Mouse (Mus musculus) gastrocnemius, adult 2 months (tissue): Measurements from ENCODE around the gene Slc4a4. TPM values are rescaled to one million over a fixed set of nuclear protein-coding genes. Genes with fewer than 3 reads are reported as not detected.

Experiments
- DNase-seq: peaks from one replicate; pipeline ENCODE4 v3.0.0; 2022
- H3K27ac ChIP-seq: fragments of 200-600 bp; 2 replicates; pipeline ENCODE4 v1.8.1; 2022; ENCODE audit warnings: mild to moderate bottlenecking
- H3K4me3 ChIP-seq: fragments of 200-600 bp; 2 replicates; pipeline ENCODE4 v1.8.1; 2022; ENCODE audit warnings: mild to moderate bottlenecking, moderate library complexity
- CTCF ChIP-seq: fragments of 200-600 bp; IDR thresholded peaks from 2 replicates; pipeline ENCODE4 v1.8.1; 2022; ENCODE audit warnings: antibody characterized with exemption, mild to moderate bottlenecking, moderate library complexity
- intact Hi-C: fragments of 180-260 bp; cut with DNase I; formaldehyde crosslinking; loops from one replicate; pipeline ENCODE4 v1.15.1; 2025
- total RNA-seq, 2 experiments: library from RNA; stranded (reverse); gene quantifications; 2 replicates each; pipeline ENCODE4 v1.2.3; 2021

The Slc4a4 gene
- total RNA-seq, 2 experiments from 2014 or later: 14.0 to 19.8 TPM

DNA sequence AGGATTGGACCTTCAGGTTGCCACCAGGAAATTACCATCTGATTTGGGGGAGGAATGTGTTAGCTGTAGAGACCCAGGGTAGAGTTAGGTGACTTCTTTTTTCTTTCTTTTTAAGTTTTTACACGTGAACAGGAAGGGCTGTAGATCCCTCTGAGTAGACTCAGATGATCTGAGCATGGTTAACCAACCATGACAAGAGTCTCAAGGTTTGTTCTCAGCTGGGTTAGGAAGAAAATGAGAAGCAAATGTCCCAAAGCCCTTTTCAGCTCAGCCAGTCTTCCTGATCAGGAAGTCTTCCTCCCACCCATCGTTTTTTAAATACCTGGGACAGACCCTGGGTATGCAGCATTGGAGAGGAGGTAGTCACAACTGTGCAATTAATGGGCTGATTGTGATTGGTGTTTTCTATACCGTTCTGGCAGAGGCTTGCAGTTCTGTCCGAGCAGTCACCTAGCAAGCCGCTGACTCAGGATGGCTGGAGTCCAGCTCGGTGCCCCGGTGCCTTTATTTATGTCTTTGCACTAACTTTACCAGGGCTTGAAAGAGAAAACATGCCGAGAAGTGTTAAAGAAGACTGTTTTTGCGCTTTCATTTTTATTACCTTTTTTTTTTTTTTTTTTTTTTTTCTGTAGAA lies 236.8 kb downstream of the Slc4a4 start:
- intact Hi-C loops: no loop called here
- TF ChIP-seq CTCF: no peak
- DNase-seq: peak; percentile 48
- no peak overlapping the region for H3K4me3 ChIP-seq
- H3K27ac ChIP-seq: peak overlapping the region; percentile 32

DNA sequence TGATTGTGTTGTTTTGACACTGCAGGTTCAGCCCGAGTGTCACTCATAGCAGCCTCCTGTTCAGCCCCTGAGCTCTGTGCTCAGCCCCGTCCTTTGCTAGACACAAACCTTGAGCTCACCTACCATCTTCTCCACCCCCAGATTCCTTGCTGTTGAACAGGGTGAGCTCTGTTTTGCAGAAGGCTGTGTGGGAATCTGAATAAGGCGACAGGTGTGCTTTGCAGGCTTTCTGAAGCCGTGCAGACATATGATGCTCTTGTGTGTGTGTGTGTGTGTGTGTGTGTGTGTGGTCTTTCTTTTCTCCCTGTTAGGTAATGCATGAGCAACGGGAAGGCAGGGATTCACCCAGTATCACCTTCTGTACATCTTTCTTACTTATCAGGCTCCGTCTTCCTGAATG lies 241.6 kb downstream of the Slc4a4 start:
- DNase-seq: no peak
- no peak overlapping the region for H3K27ac ChIP-seq
- no peak for TF ChIP-seq CTCF
- no peak overlapping the region for H3K4me3 ChIP-seq
- intact Hi-C loops: no loop called here

DNA sequence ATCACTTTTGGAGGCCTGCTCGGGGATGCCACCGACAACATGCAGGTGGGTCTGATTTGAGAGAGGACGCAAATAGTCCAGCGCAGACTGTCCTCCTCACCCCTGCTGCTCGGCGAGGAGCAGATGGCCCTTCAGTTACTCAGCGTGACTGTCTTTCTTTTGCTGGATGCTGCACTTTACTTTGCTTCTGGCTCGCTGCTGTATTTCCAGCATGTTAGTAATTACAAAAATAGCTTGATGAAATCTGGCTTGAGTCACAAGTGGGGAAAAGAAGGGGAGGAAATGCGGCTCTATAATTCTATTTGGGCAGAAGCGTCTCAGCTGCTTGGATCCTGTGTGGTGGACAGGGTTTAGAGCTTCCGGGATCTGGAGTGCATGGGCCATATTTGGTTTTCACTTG lies 249.2 kb downstream of the Slc4a4 start:
- DNase-seq: no peak
- intact Hi-C loops: no loop called here
- Histone ChIP-seq H3K27ac (no peak overlapping the region), H3K4me3 (no peak overlapping the region)
- no peak for TF ChIP-seq CTCF

DNA sequence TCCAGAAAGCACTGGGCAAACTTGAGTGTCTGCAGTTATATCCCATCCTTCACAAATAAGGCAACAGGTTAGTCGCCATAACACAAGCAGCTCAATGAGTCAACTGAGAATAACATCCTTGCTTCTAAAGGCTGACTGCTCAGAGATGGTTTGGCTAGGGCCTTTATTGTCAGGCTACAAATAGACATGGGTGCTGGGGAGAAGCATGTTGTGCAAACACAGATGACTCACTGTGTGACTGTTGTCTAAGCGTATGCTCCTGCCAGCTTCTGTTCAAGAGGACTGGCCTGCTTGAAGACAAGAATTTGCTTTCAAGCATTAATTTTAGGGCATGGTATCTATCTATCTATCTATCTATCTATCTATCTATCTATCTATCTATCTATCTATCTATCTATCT lies 253.5 kb downstream of the Slc4a4 start:
- Histone ChIP-seq H3K27ac (no peak overlapping the region), H3K4me3 (no peak overlapping the region)
- TF ChIP-seq CTCF: no peak
- DNase-seq: no peak
- intact Hi-C loops: loop anchor here (10.0 kb wide), 1 partner anchor 175 kb away; no protein-coding TSS in a partner anchor

DNA sequence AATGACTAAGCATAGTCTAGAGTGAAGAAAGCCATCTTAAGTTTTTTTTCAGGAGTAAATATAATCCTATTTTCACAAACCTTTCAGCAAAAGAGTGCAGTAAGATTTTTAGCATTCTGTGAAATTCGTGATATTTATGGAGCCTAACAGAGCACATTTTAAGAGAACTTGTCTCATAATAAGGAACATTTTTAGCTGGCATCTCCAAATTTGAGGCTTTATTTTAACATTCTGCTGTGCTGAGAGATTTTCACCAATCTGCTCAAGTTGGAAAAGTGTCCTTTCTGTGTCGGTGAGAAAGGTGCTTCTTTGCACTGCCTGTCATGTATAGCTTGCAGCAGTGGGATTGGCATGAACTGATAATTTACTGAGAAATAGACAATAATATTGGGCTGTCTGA lies 255.1 kb downstream of the Slc4a4 start:
- no peak for TF ChIP-seq CTCF
- intact Hi-C loops: loop anchor here (10.0 kb wide), 1 partner anchor 177 kb away; no protein-coding TSS in a partner anchor
- no peak for DNase-seq
- Histone ChIP-seq H3K4me3 (no peak overlapping the region), H3K27ac (no peak overlapping the region)

DNA sequence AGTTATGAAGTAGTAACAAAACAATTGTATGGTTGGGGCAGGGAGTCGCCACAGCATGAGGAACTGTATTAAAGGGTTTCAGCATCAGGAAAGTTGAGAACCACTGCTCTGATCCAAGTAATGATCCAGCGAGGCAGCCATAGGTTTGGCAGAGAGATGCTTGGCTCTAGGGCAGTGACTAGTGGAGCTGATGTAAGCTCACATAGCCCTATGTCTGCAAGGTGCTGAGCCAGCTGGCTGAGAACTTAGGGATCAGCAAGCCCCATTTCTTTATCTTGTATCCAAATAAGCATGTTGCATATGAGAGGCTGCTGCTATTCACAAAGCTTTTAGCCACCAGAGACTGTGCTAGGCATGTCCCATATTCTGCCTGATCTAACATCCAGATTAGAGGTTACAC lies 259.7 kb downstream of the Slc4a4 start:
- H3K4me3 ChIP-seq: no peak overlapping the region
- intact Hi-C loops: loop anchor here (5.0 to 10.0 kb wide), 3 partner anchors 84 to 214 kb away; no protein-coding TSS in a partner anchor
- peak; percentile 55 for DNase-seq
- TF ChIP-seq CTCF: no peak
- H3K27ac ChIP-seq: peak overlapping the region; percentile 79

DNA sequence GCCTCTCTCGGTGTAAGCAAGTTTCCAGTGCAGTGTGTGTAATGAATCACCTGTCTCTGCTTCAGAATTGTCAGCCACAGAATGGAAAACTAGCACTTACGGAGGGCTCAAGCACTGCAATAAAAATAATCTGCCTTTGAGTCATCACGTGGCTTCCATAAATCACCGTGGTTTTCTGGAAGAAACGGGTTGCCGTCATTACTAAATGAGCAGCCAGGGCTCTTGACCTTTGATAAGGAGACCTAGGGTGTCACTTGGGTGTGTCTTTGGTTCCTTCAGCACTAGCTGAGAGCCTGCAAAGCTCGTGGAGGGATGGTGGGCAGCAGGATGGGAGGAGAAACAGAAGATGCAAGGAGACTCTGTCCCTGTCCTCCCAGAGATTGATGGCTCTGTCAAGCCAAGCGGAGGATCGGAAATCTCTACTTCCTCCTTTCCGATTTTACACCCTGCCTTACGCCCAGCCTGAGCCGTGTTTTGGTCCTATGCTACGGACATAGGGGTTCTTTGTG lies 260.7 kb downstream of the Slc4a4 start:
- intact Hi-C loops: loop anchor here (5.0 to 10.0 kb wide), 3 partner anchors 85 to 215 kb away; no protein-coding TSS in a partner anchor
- H3K4me3 ChIP-seq: no peak overlapping the region

DNA sequence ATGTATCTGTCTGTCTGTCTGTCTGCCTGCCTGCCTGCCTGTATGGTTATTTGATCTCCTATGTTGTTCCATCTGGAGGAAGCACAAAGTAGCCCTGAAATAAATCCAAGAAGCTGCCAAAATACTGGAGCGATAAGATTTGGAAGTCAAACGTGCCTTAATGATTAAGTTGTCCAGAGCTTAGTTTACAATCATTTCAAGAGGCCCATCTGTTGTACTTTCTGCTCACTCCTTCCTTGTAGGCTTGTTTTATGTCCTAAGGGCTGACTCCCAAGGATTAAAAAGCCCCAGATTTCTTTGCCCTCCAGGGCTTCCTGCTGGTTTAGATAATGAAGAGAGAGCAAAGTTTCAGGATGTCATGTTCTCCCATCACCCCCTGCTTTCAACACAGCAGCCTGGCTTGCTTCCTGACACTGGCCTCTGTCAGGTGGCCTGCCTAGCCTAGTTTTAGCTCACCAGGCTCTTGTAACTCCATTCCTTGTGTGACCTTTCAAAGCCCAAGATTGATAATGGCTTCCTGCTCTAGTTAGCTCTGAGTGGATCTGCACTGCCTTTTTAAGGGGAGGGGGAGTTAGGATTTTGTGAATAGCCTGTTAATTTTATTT lies 262.9 kb downstream of the Slc4a4 start:
- peak; percentile 78 for DNase-seq
- H3K4me3 ChIP-seq: no peak overlapping the region
- TF ChIP-seq CTCF: no peak
- intact Hi-C loops: loop anchor here (5.0 to 10.0 kb wide), 3 partner anchors 87 to 217 kb away; no protein-coding TSS in a partner anchor
- H3K27ac ChIP-seq: peak overlapping the region; percentile 79

More for the DNA sequence above, 260.7 kb downstream of the Slc4a4 start:
- no peak for TF ChIP-seq CTCF
- peak; percentile 51 for DNase-seq
- peak overlapping the region; percentile 79 for H3K27ac ChIP-seq

DNA sequence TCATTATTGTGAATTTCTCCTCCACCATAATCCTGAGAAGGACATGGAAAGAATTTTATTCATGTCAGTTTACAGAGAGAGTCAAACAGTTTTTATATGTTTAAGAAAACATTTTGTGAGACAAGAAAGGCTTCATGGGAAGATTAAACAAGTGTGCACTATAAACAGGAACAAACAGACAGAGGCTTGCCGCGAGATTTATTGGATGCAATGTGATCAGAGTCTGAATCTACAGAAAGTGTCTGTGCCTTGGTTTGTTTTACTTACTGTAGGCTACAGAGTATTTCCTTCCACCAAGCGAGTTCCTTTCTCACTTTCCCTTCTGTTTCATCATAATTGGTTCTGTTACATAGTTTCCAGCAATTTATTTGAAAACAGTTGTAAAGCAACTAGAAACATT lies 264.5 kb downstream of the Slc4a4 start:
- no peak overlapping the region for H3K4me3 ChIP-seq
- H3K27ac ChIP-seq: no peak overlapping the region; the same call in 1 of the 2 replicates
- no peak for TF ChIP-seq CTCF
- intact Hi-C loops: no loop called here
- DNase-seq: no peak

DNA sequence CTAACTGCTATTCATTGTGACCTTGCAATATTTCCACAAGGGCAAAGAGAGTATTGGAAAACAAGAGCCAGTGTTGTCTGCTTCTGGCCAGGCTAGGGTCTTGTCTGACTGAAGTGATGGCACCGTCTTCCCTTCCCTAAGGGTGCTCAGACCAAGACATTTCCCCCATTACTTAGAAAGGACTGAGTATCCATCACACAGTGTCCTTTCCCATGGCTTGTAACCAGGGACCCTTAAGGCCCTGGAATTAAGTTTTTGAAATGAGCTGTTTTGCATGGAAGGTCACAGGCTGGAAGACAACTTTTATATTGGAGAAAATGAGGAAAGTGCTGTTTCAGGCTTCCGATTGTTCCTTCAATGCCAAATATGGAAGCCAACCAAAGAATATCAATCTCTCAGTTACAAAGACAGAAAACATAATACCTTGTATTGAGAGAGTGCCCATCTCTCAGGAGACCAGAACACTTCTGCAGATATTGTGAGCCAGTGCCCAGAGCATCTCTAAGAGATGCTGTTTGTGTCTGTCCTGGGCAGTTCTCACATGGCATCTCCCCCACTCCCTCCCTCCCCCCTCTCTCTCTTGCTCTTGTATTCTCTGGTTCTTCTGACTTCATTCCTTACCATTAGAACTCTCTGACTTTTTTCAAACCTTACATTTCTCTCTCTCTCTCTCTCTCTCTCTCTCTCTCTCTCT lies 284.6 kb downstream of the Slc4a4 start:
- intact Hi-C loops: no loop called here
- no peak for TF ChIP-seq CTCF
- no peak overlapping the region for H3K4me3 ChIP-seq
- no peak overlapping the region for H3K27ac ChIP-seq
- DNase-seq: no peak

DNA sequence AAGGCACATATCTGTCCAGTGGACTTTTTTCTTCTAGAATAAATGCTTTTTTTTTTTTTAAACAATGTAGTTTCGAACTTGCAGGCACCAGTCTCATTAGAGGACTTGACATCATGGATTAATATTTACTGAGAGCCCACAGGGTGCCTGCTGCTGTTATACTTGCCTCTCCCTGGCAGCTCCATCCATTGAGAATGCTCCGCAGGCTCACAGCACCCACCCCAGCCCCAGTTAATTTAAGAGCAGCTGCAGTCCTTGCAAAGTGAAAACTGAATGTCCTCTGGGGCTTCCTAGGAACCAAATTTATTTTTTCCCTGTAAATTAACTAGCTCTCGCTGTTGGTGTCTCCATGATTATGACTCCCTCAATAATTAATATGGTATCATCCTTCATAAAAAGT lies 303.4 kb downstream of the Slc4a4 start:
- DNase-seq: no peak
- Histone ChIP-seq H3K4me3 (no peak overlapping the region), H3K27ac (no peak overlapping the region)
- TF ChIP-seq CTCF: no peak
- intact Hi-C loops: no loop called here

DNA sequence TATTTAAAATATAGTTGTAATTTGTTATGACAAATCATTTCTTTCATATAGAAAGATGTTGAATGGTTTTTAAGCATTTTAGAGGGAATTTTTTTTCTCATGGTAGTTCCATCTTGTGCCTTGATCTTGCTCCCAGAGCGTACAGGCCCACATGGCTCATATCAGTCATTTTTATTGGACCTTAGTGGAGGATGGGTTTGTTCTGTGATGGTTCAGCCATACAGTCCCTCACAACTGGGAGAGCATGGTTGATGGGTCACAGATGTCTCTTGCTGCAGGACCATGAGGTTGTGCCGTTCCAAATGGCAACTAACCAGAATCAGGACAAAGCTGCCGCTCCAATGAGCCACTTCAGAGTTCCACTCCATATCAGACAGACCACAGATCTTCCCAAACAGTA lies 308.0 kb downstream of the Slc4a4 start:
- Histone ChIP-seq H3K4me3 (no peak overlapping the region), H3K27ac (no peak overlapping the region)
- no peak for TF ChIP-seq CTCF
- DNase-seq: no peak
- intact Hi-C loops: no loop called here

DNA sequence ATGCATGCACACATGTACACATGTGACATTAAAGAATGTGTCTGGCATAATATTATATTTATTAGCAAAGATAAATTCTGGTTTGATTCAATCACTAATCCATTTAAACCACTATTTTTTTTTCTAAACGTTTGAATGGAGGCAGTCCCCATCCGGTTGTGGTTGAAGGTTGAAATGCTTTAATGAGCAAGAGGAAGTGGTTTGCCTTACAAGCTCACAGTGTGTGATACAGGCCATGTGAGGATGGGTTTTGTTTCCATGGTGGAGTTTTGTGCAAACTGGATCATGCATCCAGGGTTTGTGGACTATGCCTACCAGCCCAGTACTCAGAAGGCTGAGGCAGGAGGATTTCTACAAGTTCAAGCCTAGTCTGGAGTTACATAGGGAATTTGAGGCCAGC lies 311.9 kb downstream of the Slc4a4 start:
- TF ChIP-seq CTCF: no peak
- no peak overlapping the region for H3K4me3 ChIP-seq
- no peak for DNase-seq
- no peak overlapping the region for H3K27ac ChIP-seq
- intact Hi-C loops: no loop called here
